Mouse (Mus musculus): Measurements from ENCODE around the gene Hsdl1.

GRCm38 (mm10) chr8:119616811-119617210 lies 41.8 kb upstream of the Hsdl1 start:
- no peak for TF ChIP-seq CTCF (IDR thresholded peaks at IDR 0.05; ENCODE audit: control insufficient read depth, insufficient read depth, low read length)
- no peak for TF ChIP-seq POLR2A (IDR thresholded peaks at IDR 0.05; ENCODE audit: borderline replicate concordance, control insufficient read depth, low read depth, low read length)

All from bone marrow, adult 2 months (tissue).